Mouse (Mus musculus): Measurements from ENCODE around the gene H2afy. TPM values are rescaled to one million over a fixed set of nuclear protein-coding genes. Genes with fewer than 3 reads are reported as not detected.

Gene H2afy
- total and polyA plus RNA-seq, 3 experiments, result 148 to 162 (median 153) TPM

- H3K79me2 ChIP-seq (replicated peaks; ENCODE audit: control insufficient read depth, extremely low read depth, insufficient read depth, poor library complexity, severe bottlenecking), result peaks cover 3% of the 10 kb centered on the region; the same call in 1 of the 2 replicates
- dilution Hi-C loops (cut with MboI; ENCODE audit: extremely low pct_ligation_motif_present, extremely low pct_unique_long_range_greater_than_20kb, low sequenced_read_pairs) (no loop called here), in situ Hi-C loops (cut with MboI; ENCODE audit: low pct_ligation_motif_present, low pct_unique_long_range_greater_than_20kb, low sequenced_read_pairs) (no loop called here)
- no peaks in the 10 kb centered on the region for H3K27me3 ChIP-seq (replicated peaks)
- TF ChIP-seq MYC (IDR thresholded peaks at IDR 0.05; ENCODE audit: low read depth, low read length), result no peak
- TF ChIP-seq NRF1 (IDR thresholded peaks at IDR 0.05; ENCODE audit: low read depth, low read length), result no peak
- no peak for TF ChIP-seq CTCF (conservative IDR thresholded peaks at IDR 0.05 in 1 of 2, IDR thresholded peaks at IDR 0.05 in 1 of 2; ENCODE audit: low read depth in 2 of 2, low read length in 2 of 2)
- TF ChIP-seq CHD2 (IDR thresholded peaks at IDR 0.05; ENCODE audit: low read length), result no peak
- no peak for TF ChIP-seq SMC3 (IDR thresholded peaks at IDR 0.05; ENCODE audit: low read depth, low read length)
- TF ChIP-seq HCFC1 (IDR thresholded peaks at IDR 0.05; ENCODE audit: low read depth, low read length), result no peak
- DNase-seq (ENCODE audit: extremely low read depth), result no peak
- no peak overlapping the region for H3K27ac ChIP-seq (ENCODE audit: insufficient read depth, low read depth)
- H3K36me3 ChIP-seq (replicated peaks in 1 of 2; ENCODE audit: control insufficient read depth in 1 of 2, insufficient read depth in 1 of 2, low read length in 1 of 2), result peaks cover 40 to 93% of the 10 kb centered on the region in 2 experiments
- H3K4me2 ChIP-seq (ENCODE audit: insufficient read depth, low read depth, poor library complexity, severe bottlenecking), result no peak overlapping the region
- no peak overlapping the region for H3K4me3 ChIP-seq (replicated peaks in 1 of 3; ENCODE audit: low read depth in 2 of 3, low read length in 2 of 3, poor library complexity in 1 of 3)
- no peak overlapping the region for H3K9ac ChIP-seq (ENCODE audit: insufficient read depth, low read depth)
- no peaks in the 10 kb centered on the region for H3K4me1 ChIP-seq (ENCODE audit: control insufficient read depth in 1 of 2, insufficient read depth in 2 of 2)
- H3K9me3 ChIP-seq (replicated peaks; ENCODE audit: low read length), result no peaks in the 10 kb centered on the region
Observed at GRCm38 (mm10) chr13:56109703-56110102, 26.5 kb downstream of the H2afy start.

- in situ Hi-C loops (cut with MboI; ENCODE audit: low pct_ligation_motif_present, low pct_unique_long_range_greater_than_20kb, low sequenced_read_pairs), result no loop called here
- H3K27ac ChIP-seq (ENCODE audit: insufficient read depth, low read depth), result no peak overlapping the region
- H3K79me2 ChIP-seq (replicated peaks; ENCODE audit: control insufficient read depth, extremely low read depth, insufficient read depth, poor library complexity, severe bottlenecking), result peaks cover 3% of the 10 kb centered on the region; the same call in 1 of the 2 replicates
- H3K9me3 ChIP-seq (replicated peaks; ENCODE audit: low read length), result no peaks in the 10 kb centered on the region
- TF ChIP-seq EP300 (IDR thresholded peaks at IDR 0.05; ENCODE audit: low read length), result no peak
- no peak for TF ChIP-seq CHD1 (IDR thresholded peaks at IDR 0.05; ENCODE audit: low read depth, low read length)
- no peak for TF ChIP-seq MYC (IDR thresholded peaks at IDR 0.05; ENCODE audit: low read depth, low read length)
- no peak for TF ChIP-seq E2F4 (IDR thresholded peaks at IDR 0.05; ENCODE audit: insufficient replicate concordance, low read depth, low read length)
- no peak for TF ChIP-seq POLR2A (IDR thresholded peaks at IDR 0.05; ENCODE audit: low read depth, low read length)
- no peak for TF ChIP-seq MAZ (IDR thresholded peaks at IDR 0.05; ENCODE audit: low read depth, low read length)
- TF ChIP-seq ZKSCAN1 (IDR thresholded peaks at IDR 0.05; ENCODE audit: borderline replicate concordance, low read depth, low read length), result no peak
- no peaks in the 10 kb centered on the region for H3K27me3 ChIP-seq (replicated peaks)
- no peak overlapping the region for H3K4me2 ChIP-seq (ENCODE audit: insufficient read depth, low read depth, poor library complexity, severe bottlenecking)
- dilution Hi-C loops (cut with MboI; ENCODE audit: extremely low pct_ligation_motif_present, extremely low pct_unique_long_range_greater_than_20kb, low sequenced_read_pairs), result no loop called here
- H3K4me1 ChIP-seq (ENCODE audit: control insufficient read depth in 1 of 2, insufficient read depth in 2 of 2), result no peaks in the 10 kb centered on the region
- H3K9ac ChIP-seq (ENCODE audit: insufficient read depth, low read depth), result no peak overlapping the region
- H3K4me3 ChIP-seq (replicated peaks in 1 of 3; ENCODE audit: low read depth in 2 of 3, low read length in 2 of 3, poor library complexity in 1 of 3), result no peak overlapping the region
- H3K36me3 ChIP-seq (replicated peaks in 1 of 2; ENCODE audit: control insufficient read depth in 1 of 2, insufficient read depth in 1 of 2, low read length in 1 of 2), result peaks cover 44 to 93% of the 10 kb centered on the region in 2 experiments
- no peak for DNase-seq (ENCODE audit: extremely low read depth)
Observed at GRCm38 (mm10) chr13:56108849-56109519, 27.2 kb downstream of the H2afy start.

- in situ Hi-C loops (cut with MboI; ENCODE audit: low pct_ligation_motif_present, low pct_unique_long_range_greater_than_20kb, low sequenced_read_pairs) (no loop called here), dilution Hi-C loops (cut with MboI; ENCODE audit: extremely low pct_ligation_motif_present, extremely low pct_unique_long_range_greater_than_20kb, low sequenced_read_pairs) (no loop called here)
- no peak overlapping the region for H3K4me2 ChIP-seq (ENCODE audit: insufficient read depth, low read depth, poor library complexity, severe bottlenecking)
- no peak overlapping the region for H3K9ac ChIP-seq (ENCODE audit: insufficient read depth, low read depth)
- no peaks in the 10 kb centered on the region for H3K9me3 ChIP-seq (replicated peaks; ENCODE audit: low read length)
- H3K36me3 ChIP-seq (replicated peaks in 1 of 2; ENCODE audit: control insufficient read depth in 1 of 2, insufficient read depth in 1 of 2, low read length in 1 of 2), result peaks cover 41 to 91% of the 10 kb centered on the region in 2 experiments
- no peaks in the 10 kb centered on the region for H3K27me3 ChIP-seq (replicated peaks)
- H3K79me2 ChIP-seq (replicated peaks; ENCODE audit: control insufficient read depth, extremely low read depth, insufficient read depth, poor library complexity, severe bottlenecking), result no peaks in the 10 kb centered on the region; the same call in 1 of the 2 replicates
- H3K4me3 ChIP-seq (replicated peaks in 1 of 3; ENCODE audit: low read depth in 2 of 3, low read length in 2 of 3, poor library complexity in 1 of 3), result no peak overlapping the region
- no peaks in the 10 kb centered on the region for H3K4me1 ChIP-seq (ENCODE audit: control insufficient read depth in 1 of 2, insufficient read depth in 2 of 2)
- TF ChIP-seq ZC3H11A (IDR thresholded peaks at IDR 0.05; ENCODE audit: low read depth, low read length) (no peak), NRF1 (IDR thresholded peaks at IDR 0.05; ENCODE audit: low read depth, low read length) (no peak), JUND (conservative IDR thresholded peaks at IDR 0.05; ENCODE audit: low read depth, low read length) (no peak), MAX (IDR thresholded peaks at IDR 0.05; ENCODE audit: low read length) (no peak), NELFE (IDR thresholded peaks at IDR 0.05; ENCODE audit: low read depth, low read length) (no peak), MAZ (IDR thresholded peaks at IDR 0.05; ENCODE audit: low read depth, low read length) (no peak), RCOR1 (conservative IDR thresholded peaks at IDR 0.05; ENCODE audit: low read depth, low read length) (no peak), BHLHE40 (IDR thresholded peaks at IDR 0.05; ENCODE audit: low read depth, low read length) (no peak), UBTF (IDR thresholded peaks at IDR 0.05; ENCODE audit: low read depth, low read length) (no peak), E2F4 (IDR thresholded peaks at IDR 0.05; ENCODE audit: insufficient replicate concordance, low read depth, low read length) (no peak), POLR2A (IDR thresholded peaks at IDR 0.05; ENCODE audit: low read depth, low read length) (no peak), TBP (conservative IDR thresholded peaks at IDR 0.05; ENCODE audit: low read depth, low read length) (no peak)
- DNase-seq (ENCODE audit: extremely low read depth), result no peak
- no peak overlapping the region for H3K27ac ChIP-seq (ENCODE audit: insufficient read depth, low read depth)
Observed at GRCm38 (mm10) chr13:56104971-56105391, 31.2 kb downstream of the H2afy start.

All from CH12.LX (cell line).